Mouse (Mus musculus) MEL-GATA-1-ER (cell line): ENCODE data around the gene Zc3h7b.

ENCODE experiments used
- DNase-seq: peaks from one replicate; pipeline ENCODE4 v3.0.0-alpha.2; 2012; ENCODE audit warnings: low read depth; ENCODE audit errors: extremely low read depth

Zc3h7b gene

DNA sequence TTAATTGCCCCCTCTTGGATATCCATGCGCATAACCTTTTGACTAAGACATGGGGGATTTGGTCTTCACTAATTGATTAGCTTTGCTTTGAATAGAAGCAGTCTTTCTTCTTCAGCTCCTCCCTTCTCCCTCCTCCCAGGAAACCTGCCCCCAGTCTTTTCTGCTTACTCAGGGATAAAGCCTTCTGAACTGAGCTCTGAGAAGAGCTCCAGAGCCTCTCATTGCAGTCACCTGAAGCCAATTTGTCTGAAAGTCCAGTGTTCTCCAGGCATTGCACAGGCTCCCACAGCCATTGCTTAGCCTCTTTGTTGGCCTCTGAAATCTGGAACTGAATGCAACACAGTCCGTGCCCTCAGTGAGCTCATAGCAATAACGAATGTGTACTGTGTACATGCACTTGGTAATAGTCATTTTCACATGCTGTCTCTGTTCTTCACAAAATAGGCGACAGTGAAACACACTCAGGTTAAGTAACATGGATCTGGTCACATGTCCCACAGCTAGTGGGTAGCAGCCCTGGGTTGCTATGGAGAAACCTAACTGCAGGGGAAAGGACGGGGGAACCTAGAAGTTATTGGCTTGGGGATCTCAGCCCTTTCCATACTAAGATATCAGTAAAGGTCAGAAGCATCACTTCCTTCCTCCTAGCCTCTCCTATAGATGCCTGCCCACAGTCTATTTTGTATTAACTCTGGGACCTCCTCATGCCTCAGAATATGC is 69.3 kb downstream of the Zc3h7b start:
- DNase-seq: no peak

GRCm38 (mm10) chr15:81814716-81815370 is 70.0 kb downstream of the Zc3h7b start:
- DNase-seq: no peak

- DNase-seq: no peak
Observed at GRCm38 (mm10) chr15:81818404-81818803, 73.5 kb downstream of the Zc3h7b start.

DNA sequence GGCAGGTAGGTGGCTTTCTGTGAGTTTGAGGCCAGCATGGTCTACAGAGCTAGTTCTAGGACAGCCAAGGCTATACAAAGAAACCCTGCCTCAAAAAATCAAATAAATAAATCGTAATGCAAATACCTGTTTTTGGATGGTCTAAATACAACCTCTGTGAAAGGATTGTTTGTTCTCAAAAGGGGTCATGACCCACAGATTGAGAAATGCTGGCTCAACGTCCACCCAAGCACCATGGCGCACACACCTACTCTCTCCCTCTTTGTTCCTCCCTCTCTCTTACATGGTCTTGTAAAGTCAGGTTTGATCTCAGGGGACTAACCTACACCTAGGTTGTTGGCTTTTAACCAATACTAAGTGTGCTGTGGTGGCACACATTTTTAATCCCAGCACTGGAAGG is 77.8 kb downstream of the Zc3h7b start:
- no peak for DNase-seq

DNA sequence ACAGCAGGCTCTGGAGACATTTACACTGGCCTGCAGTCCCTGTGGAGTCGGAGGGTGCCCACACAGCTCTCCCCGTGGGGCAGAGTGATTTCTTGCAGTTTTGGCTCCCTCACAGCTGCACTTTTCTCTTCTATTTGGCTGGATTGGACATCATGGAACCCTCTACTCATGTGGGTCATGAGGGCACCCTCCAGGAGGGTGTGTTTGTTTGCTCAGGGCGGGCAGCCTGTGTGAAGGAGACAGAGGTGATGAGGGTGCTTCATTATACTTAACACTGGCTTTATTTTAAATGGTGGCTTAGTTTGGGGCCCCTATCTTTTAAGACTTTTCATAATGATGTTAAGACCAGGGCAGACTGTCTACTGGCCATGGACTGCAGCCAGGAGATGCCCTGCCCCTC is 80.0 kb downstream of the Zc3h7b start:
- no peak for DNase-seq

DNA sequence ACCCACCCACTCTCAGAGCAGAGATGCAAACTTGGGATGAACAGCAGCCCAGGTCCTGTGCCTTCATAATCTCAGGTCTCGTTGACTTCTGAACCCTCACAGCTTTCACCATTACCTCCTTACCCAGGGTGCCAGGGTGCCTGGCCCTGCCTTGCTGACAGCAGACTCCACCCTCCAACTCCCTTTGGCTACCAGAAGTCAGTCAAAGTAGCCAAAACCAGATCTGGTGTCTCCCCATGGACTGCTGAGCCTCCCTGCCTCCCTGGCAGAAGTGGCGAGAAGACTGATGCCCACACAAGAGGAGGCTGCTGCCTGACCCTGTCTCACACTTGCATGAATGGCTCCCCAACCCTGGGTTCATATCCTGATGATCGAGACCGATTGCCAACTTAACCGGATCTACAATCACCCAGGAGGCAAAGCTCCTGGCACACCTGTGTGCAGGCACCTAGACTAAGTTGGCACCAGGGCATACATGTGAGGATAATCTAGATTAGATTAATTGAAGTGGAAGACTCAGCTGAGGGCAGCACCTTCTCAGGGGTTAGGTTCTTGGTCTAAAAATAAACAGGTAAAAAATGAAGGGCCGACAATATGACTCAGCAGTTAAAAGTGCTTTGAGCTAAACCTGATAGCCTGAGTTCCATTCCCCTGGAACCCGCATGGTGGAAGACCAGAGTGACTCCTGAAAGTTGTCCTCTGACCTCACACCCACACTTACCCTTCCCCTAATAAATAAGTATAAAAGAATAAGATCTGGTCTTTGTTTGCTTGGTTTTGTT is 83.8 kb downstream of the Zc3h7b start:
- DNase-seq: no peak

- no peak for DNase-seq
Observed at GRCm38 (mm10) chr15:81829208-81829580, 84.3 kb downstream of the Zc3h7b start.

GRCm38 (mm10) chr15:81830530-81830929 is 85.7 kb downstream of the Zc3h7b start:
- no peak for DNase-seq

GRCm38 (mm10) chr15:81831136-81831825 is 86.4 kb downstream of the Zc3h7b start:
- DNase-seq: peak; percentile 85

DNA sequence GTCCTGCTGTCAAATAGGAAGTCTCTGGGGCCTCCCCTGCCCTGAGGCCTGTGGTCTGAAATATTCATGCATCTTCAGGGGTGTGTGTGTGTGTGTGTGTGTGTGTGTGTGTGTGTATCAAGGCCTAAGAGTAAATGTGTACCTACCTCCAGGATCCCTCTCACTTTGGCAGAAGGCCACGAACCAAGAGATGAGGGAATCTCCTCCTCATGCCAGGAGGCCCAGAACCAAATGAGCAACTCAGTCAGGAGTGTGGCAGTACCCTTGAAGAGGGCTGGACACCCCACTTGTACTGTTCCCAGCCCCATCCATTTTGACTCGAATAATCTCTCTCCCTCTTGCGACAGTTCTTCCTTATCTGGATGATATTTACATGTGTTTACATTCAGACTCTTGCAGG is 87.4 kb downstream of the Zc3h7b start:
- DNase-seq: no peak

DNA sequence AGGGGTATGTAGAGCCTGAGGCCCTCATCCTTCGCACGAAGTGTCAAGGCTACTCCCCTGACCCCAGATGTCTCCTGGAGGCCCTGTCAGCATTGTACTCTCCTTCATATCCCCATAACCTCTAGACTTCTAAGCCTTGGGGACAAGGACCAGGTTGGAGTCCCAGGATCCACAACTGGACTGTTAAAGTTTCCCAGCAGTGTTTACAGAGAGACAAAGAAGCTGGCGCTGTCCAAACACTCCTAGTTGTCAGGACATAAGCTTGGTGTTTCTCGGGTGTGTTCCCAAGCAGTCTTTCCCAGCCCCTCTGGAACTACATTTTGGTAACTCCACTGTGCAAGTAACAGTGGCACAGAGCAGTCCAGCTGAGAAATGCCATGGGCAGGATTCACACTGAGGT is 88.6 kb downstream of the Zc3h7b start:
- DNase-seq: no peak

GRCm38 (mm10) chr15:81834171-81834841 is 89.4 kb downstream of the Zc3h7b start:
- no peak for DNase-seq

GRCm38 (mm10) chr15:81835007-81835880 is 90.4 kb downstream of the Zc3h7b start:
- no peak for DNase-seq

DNA sequence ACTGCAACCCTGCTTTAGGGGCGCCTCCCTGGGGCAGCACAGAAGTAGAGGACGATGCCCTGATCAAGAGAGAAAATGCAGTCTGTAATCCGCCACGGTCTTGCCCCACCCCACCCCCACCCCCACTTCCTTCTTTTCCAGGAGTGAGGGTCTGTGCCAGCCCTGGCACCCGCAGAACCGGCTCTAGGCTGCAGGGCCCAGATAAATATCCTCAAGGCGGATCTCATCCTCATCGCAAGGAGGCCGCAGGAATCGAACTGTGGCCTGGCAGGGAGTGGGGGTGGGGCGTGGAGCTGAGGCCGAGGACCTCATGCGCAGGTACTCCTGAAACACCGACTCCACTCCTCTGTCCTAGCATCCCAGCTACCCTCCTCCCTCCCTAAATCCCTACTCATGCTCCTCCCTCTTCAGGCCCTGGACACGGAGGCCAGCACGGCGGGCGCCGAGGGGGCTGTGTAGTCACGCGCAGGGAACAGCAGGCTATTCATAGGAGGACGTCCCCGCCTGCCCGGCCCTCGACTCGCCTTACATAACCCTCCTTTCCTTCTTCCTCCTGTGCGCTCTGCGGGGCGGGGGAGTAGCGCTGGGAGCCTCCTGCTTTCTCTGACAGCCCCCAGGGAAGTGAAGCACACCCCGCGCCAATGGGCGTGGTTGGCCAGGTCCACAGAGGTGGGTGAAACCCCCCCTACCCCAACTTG is 91.4 kb downstream of the Zc3h7b start:
- DNase-seq: peak; percentile 49

- no peak for DNase-seq
Observed at GRCm38 (mm10) chr15:81836966-81837920, 92.4 kb downstream of the Zc3h7b start.

GRCm38 (mm10) chr15:81838554-81839235 is 93.8 kb downstream of the Zc3h7b start:
- DNase-seq: no peak

GRCm38 (mm10) chr15:81839634-81840033 is 94.8 kb downstream of the Zc3h7b start:
- no peak for DNase-seq

- no peak for DNase-seq
Observed at GRCm38 (mm10) chr15:81840306-81840705, 95.4 kb downstream of the Zc3h7b start.
